Mouse (Mus musculus): Measurements from ENCODE around the gene Adam19. TPM values are rescaled to one million over a fixed set of nuclear protein-coding genes. Genes with fewer than 3 reads are reported as not detected.

Adam19 gene
- total RNA-seq, 2 experiments from 2014 or later = 5.7 to 5.8 TPM

DNA sequence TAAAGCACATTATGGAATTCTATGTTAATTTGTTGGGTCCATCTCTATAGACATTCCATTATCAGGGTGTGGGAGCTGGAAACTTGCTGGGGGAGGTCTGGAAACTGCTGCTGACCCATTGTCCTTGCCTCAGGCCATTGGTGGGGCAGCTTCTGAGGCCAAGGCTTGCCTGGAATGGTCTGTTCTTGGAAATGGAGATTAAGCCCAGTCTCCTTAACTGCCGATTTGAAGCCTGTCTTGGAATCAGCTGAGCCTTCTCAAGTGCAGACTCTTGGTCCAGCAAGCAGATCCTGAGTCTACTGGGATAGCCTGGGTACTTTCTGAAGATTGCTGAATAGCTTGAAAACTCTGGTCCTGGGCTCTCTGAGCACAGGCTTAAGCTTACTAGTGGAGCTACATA lies 51.3 kb downstream of the Adam19 start:
- DNase-seq = no peak

DNA sequence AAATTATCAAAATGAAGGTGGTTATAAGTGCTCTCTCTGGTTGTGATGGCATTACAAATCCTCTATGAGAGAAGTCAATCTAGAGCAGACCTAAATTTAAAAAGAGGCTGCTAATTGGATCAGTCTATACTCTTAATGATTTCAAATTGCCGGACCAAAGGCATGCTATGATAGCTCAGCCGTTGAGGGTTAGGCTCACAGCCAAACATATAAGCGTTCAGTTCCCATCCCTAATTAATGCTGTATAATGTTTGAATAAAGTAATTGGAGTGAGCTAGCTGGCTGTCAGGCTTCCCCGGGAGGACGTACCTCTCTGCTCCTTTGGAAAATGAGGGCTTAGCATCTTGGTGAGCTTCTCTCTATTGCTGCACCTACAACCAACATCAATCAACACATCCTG lies 53.4 kb downstream of the Adam19 start:
- DNase-seq = no peak

DNA sequence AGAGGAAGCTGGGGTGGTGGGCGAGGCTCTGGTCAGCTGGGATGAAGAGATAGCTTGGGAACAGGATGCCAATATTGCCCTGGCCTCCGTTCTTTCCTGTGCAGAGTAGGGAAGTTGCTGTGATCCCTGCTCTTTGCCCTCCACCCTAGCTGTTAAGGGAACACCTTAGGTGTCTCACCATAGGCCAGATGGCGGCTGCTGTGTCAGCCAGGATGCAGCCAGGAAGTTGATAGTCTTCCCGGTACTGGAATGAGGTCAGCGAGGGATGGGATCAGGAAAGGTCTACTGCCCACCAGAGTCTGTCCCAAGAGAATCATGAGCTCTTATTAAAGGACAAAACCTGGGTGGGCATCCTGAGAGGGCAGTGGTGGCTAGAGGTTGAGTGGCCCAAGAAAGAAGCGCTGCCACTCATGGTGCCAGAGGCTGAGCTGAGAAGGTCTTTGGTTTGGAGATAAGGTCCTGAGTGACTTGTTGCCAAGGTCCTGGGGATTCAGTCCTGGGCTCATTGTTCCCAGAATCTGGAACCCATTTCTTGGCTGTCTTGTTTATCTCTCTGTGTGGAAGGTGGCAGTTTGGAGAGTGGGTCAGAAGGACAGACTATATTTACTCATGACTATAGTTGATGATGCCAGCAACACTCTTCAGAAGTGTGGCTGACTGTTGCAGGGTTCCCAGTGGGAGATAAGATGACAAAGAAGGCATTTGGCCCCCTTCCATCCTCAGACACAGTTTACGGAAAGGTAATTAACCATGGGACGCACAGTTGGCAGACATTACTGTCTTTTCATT lies 54.6 kb downstream of the Adam19 start:
- DNase-seq = peak in 1 of 2 experiments; percentile 30

DNA sequence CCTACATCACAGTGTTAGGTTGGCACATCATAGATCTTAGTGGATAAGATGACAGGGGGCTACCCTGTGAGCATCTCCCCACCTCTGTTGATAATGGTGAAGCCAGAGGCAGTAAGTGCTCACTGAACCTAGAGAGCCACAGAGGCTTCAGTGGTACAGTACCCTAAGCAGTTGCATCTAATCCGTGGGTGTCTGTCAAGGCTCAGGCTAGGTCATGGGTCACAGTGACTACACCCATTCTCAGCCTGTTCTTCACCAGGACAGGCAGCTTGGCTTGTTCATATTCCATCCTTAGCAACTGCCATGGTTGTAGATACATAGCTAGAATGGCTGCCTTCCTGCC lies 55.1 kb downstream of the Adam19 start:
- DNase-seq = no peak

DNA sequence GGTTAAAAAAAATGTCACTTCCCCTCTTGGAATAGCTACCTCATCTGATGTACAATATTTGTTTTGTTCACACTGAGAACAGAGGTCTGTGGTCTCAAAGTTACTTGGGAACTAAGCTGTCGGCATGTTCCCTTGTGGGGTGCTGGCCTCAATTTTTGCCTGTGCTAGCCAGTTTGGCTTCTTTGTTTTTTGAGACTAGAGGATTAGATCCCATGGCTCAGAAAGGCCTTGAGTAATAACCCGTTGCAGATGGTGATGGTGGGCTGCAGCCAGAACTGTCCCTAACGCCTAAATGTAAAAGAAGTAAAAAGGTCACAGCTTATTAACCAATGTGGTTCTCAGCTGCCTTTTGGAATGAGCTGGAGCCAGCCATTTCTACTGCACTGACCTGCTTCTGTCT lies 57.4 kb downstream of the Adam19 start:
- DNase-seq = no peak

DNA sequence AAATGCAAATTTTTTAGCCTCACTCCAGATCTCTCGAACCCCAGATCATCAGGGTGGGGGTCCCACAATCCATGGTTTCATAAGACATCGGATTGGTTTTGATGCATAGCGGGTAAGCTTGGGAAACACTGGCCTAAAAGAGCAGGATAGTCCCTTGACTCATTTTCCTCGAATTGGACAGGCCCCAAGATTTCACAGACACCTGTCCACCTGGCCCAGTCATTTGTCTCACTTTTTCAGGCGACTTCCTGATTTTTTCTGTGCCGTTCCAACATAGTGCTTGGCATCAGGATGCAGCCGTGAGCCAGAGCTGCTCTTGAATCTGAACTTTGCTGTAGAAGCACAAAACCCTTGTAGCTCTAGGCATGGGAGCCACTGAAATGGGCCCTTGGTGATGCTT lies 58.4 kb downstream of the Adam19 start:
- no peak for DNase-seq

DNA sequence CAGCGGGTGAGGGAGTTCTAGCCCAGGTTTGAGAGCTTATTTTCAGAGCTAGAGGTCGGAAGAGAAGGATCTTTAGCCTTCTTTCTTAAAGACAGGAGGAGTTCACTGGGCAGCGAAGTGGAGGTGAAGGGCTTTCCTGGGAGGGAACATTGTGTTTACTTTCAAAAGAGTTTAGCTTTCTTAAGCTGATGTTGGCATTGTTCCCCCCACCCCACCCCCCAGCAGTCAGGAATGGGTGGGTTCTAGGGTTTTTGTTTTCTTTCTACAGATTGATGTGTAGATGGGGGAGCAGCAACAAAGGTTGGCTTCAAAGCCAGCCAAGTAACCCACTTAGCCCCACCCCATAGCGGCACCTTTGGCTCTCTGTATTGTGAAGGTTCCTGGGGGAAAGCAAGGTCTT lies 59.2 kb downstream of the Adam19 start:
- DNase-seq = no peak

DNA sequence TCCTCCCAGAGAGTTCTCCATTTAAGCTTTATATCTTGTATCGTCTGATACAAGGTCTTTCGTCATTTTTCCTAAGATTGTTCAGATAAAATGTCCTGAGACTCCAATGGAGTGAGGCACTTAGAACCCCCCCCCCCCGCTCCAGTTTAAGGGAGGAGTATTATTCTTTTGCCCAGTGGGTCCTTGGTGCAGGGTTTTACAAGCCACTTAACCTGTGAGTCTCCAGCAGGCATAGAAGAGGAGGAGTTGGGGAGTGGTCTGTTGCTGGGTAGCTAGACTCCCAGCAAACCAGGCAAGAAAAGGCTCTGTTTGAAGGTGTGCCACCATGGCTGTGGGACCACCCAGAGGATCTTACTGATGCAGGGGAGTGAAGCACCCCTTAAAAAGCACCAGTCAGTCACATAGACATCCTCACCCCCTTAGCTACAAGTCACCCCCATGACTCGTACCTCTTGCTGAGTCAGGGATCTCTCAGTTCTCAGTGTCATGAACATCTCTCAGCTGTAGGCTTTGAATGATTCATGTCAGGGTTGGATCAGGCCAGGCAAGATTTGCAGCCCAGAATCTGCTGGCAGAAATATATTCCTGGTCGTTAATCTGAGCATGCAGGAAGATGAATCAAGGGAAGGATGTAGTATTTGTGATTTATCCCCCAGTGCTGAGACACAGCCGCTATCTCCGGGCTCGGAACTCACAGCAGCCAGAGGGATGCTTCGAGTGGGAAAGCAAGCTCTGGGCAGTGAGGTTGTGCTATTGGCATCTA lies 59.8 kb downstream of the Adam19 start:
- DNase-seq = peak; percentile 40 to 60

DNA sequence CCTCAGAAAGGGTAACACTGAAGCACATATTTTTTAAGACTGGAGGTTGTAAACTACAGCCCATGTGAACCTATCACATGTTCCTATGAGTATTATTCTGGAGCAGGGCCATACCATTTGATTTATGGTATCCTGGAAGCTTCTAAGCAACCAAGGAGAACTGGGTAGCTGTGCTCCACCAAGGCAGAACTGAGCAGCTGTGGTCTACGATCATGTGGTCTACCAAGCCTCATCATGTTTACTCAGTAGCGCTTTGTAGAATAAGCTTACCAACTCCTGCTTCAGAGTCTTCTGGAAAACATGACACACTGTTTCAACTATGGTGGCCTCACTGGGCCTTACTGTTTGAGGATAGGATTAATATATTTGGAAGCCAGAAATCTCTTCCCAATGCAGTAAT lies 60.7 kb downstream of the Adam19 start:
- DNase-seq = no peak

DNA sequence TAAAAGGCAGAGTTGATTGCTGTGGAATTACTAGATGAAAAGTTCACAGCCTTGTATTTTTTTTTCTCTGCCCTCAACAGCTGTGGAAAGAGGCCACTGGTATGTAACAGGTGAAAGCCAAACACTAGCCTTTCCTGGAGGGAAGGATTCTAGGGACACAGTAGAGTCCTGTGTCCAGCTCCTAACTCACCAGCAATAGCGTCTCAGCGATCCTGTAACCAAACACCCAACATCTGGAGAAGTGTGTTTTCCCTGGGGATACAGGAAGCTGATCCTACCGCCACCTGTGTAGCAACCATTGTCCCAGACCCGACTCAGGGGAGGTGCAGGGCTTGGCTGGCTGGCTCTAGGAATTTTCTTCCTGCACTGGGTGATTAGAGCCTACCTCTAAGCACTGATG lies 63.8 kb downstream of the Adam19 start:
- no peak for DNase-seq

DNA sequence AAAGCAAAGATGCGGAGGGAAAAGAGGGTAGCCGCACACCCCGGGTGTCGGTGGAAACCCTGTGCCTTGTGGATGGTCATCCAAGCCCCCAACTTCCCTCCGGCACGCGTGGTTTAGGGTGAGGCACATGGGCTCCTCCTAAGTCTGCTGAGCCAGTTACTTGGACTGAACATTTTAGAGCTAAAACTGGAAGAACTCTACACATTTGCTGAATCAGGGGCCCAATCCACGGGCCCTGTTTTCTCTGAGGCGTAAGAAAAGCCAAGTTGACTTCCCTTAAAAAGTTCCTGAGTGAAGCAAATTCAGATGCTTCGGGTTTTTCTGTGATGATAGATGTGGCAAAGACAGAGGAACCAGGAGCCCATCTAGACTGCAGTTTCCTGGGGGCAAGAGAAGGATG lies 64.3 kb downstream of the Adam19 start:
- no peak for DNase-seq

DNA sequence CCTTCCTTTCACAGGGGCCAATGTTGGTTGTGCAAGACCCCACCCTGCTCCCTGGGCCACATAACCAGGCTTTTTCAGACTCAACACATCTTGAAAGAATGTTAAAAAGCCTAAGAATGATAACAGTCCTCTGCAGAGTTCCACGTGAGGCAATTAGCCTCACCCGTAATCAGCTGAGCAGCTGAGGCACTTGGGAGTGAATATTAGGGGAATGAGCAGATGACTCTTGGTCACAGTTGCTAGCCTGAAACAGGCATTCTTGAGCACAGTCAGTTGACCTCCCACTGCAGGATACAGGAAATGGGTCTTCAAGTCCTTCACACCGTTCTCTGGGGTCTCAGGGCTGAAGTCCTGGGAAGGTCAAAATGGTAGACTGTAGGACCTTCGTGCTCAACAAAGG lies 65.9 kb downstream of the Adam19 start:
- no peak for DNase-seq

DNA sequence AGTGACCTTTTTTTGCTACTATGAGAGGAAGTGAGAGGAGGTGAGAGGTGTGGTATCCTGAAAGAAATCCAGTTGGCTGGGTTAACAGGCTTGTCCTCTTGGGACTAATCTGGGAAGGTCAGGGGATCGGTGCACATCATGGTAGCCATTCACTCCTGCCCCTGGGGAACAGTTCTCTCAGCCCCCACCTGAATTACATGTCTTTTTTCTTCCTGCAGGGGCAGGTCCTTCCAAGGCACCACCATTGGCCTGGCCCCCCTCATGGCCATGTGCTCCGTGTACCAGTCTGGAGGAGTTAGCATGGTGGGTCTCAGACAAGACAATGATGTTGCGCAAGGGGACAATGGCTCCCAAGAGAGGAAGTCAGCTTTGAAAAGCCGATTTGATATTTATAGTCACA lies 67.1 kb downstream of the Adam19 start:
- DNase-seq = no peak

DNA sequence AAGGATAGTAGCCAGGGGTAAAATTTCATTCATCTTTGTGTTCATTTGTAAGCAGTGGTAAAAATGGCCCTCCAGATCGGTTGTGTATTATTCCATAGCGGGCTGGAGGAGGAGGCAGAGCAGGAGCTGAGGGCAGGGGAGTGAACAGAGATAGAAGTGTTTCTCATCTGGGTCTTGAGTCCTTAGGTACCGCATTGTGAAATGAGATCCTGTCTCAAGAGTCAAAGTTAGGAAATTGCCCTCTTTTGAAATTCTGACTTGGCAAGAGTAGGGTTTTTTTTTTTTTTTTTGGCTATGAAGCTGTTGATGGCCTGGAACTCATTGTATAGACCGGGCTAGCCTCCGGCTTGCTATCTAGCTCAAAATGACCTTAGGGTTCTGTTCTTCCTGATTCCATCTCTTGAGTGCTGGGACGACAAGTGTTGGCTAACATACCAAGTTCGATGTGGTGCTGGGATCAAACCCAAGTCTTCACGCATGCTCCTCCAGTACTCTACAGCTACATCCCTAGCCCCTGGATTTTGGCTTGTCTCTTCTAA lies 67.6 kb downstream of the Adam19 start:
- no peak for DNase-seq

DNA sequence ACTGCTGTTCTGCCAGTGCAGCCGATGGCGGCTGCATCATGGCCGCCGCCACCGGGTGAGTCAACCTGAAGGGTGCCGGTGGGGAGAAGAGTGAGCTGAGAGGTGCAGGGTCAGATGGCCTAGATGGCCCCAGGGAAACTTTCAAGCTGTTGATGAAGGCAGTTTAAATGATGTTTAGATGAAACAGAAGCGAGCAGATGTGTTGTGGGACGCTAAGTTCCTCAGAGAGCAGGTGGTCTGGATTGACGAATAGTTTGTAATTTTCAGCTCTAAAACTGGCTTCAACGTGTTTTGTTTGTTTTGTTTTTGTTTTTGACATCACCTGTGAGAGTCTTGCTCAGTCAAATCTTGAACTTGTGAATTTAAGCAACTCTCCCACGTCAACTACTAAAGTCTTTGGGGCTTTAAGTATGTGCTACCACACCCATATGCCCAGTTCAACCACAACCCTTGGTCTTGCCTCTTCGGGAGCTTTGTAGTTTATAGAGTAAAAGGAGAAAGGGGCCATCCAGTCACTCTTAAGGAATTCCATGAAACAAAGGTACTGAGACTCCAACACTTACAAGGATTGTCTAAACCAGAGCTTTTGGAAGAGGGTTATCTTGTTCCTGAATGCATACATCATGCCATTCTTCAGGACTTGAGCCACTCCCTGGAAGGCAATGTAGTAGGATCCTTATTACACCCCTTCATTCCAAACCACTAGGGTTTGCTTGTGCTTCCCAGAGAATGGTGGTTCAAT lies 69.5 kb downstream of the Adam19 start:
- no peak for DNase-seq

DNA sequence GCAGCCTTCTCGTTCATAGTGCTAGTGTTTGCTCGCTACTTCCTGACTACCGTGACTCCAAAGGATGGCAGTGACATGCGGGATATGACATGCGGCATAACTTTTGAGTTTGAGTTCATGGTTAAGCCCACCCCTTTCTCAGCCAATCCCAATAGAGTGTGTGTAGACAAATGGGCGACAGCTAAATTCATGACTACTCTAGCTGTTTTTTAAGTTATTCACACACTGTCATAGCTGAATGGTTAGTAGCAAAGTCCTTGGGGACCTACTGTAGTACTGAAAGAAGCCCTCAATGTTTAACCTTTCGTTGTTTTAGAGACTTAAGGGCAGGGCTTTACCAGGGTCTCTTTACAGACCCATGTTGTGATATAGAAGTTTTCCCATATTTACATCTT lies 70.0 kb downstream of the Adam19 start:
- no peak for DNase-seq

DNA sequence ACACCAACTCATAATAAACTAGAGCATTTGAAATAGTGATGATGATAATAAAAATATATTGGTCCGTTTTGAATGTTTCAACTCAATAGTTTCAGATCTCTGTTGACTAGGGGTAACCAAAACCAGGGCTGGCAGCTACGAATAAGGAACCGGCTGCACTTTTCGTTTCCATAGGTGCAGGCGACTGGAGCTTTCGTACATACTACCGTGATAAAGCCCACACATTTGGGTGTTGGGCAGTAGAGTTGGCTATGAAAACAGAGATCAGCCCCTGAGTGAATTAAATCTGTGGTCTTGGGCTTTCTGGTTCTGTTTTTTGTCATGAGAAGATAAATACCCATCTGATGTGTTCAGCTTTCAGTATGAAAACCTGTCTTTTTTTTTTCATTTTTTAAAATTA lies 70.5 kb downstream of the Adam19 start:
- DNase-seq = no peak

DNA sequence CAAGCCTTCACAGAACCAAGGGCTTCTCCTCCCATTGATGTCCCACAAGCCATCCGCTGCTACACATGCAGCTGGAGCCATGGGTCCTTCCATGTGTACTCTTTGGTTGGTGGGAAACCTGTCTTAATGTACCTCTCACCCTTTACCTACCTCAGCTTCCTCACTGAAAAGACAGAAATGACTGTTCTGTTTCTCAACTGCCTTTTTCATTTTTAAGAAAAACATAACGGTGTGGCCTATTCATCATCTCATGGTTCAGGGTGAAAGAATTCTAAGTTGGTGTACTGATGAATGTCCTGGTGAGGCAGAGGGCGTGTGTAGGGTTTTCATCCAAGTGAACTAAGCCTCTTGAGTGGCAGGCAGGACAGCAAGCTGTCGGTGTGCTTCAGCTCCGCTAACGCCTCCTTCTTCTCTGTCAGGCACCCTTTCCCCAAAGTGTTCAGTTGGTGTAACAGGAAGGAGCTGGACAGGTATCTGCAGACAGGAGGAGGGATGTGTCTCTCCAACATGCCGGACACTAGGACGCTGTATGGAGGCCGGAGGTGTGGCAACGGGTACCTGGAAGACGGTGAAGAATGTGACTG lies 71.1 kb downstream of the Adam19 start:
- no peak for DNase-seq

DNA sequence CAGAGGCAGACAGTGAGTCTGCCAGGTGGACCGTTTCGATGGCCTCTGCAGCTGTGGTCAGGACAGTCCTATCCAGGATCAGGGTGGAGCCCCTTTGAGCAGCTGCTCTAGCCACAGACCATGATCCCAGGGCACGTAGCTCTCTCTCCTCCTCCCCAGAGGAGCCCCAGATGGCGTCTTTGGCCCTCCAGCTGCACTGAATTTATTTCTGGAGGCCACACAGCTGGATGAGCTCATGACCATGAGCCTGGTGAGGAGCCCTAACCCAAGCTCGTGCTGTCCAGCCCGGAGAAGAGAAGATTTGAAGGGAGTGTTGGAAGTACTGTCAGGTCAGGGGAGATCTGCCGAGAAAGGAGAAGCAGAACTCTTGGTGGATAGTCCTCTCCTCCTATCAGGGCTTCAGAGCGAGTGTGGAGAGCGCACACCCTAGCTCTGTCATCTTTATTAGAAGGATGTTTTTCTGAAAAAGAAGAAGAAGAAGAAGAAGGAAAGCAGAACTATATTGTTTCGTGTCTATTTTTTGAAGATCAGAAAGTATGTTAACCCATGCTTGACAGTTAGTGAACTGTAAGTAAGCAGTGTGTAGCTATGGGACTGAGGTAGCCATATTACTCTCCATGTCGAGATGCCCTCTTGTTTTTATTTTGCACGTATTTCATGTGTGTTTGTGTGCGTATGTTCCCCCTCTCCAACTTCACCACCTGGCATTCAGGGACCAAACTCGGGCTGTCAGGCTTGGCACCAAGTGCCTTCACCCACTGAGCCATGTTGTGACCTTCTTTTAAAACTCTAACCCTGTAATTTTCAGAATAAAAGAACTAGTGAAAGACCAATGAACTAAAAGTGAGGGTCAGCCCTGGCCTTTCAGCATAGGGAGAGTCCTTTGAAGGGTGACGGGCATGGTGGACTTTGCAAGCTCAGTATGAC lies 72.1 kb downstream of the Adam19 start:
- no peak for DNase-seq

DNA sequence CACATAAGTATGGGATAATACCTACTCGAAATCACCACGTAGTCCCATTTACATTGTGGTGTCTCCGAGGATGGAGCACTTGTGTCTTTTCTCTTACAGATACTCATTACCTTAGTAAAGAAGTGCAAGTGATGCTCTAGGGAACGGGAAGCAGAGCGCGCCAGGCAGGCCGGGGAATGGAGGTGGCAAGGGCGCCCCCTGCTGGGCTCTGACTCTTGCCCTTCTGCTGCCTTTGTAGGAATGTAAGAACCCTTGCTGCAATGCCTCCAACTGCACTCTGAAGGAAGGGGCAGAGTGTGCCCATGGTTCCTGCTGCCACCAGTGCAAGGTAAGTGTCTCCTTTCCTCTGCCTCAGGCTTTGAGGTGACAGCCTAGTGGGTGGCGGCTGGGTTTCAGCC lies 72.8 kb downstream of the Adam19 start:
- DNase-seq = peak; percentile 82 to 88
